Mouse (Mus musculus): ENCODE measurements around the gene Gm9767. TPM values are rescaled to one million over a fixed set of nuclear protein-coding genes. Genes with fewer than 3 reads are reported as not detected.

The Gm9767 gene
- total RNA-seq (2012; rRNA removed) (not detected in 2 replicates), total RNA-seq (2014; rRNA removed) (not detected in 2 replicates), polyA plus RNA-seq (2012; ENCODE audit: insufficient read length, low read depth) (not detected in 2 replicates)

- Histone ChIP-seq H3K4me2 (ENCODE audit: insufficient read depth, low read depth, poor library complexity, severe bottlenecking) (no peak within 1 kb of the TSS), H3K9ac (ENCODE audit: insufficient read depth, low read depth) (no peak within 1 kb of the TSS), H3K27me3 (replicated peaks) (no peaks in the 10 kb centered on the region), H3K79me2 (replicated peaks; ENCODE audit: control insufficient read depth, extremely low read depth, insufficient read depth, poor library complexity, severe bottlenecking) (no peaks in the 10 kb centered on the region), H3K9me3 (replicated peaks; ENCODE audit: low read length) (no peaks in the 10 kb centered on the region), H3K4me3 (replicated peaks in 1 of 3; ENCODE audit: low read depth in 2 of 3, low read length in 2 of 3, poor library complexity in 1 of 3) (no peak within 1 kb of the TSS), H3K36me3 (replicated peaks in 1 of 2; ENCODE audit: control insufficient read depth in 1 of 2, insufficient read depth in 1 of 2, low read length in 1 of 2) (no peaks in the 10 kb centered on the region), H3K4me1 (ENCODE audit: control insufficient read depth in 1 of 2, insufficient read depth in 2 of 2) (no peaks in the 10 kb centered on the region), H3K27ac (ENCODE audit: insufficient read depth, low read depth) (no peak within 1 kb of the TSS)
- TF ChIP-seq MEF2A (IDR thresholded peaks at IDR 0.05; ENCODE audit: borderline replicate concordance, low read depth, low read length) = no peak
- no peak for TF ChIP-seq TCF12 (IDR thresholded peaks at IDR 0.05; ENCODE audit: low read depth, low read length)
- no peak for TF ChIP-seq ZNF384 (IDR thresholded peaks at IDR 0.05; ENCODE audit: low read depth, low read length)
- no peak for TF ChIP-seq UBTF (IDR thresholded peaks at IDR 0.05; ENCODE audit: low read depth, low read length)
- TF ChIP-seq RAD21 (IDR thresholded peaks at IDR 0.05; ENCODE audit: low read depth, low read length) = no peak
- no peak for TF ChIP-seq MYC (IDR thresholded peaks at IDR 0.05; ENCODE audit: low read depth, low read length)
- TF ChIP-seq NELFE (IDR thresholded peaks at IDR 0.05; ENCODE audit: low read depth, low read length) = no peak
- TF ChIP-seq EP300 (IDR thresholded peaks at IDR 0.05; ENCODE audit: low read length) = no peak
- no peak for TF ChIP-seq CTCF (conservative IDR thresholded peaks at IDR 0.05 in 1 of 2, IDR thresholded peaks at IDR 0.05 in 1 of 2; ENCODE audit: low read depth in 2 of 2, low read length in 2 of 2)
- no peak for TF ChIP-seq USF1 (IDR thresholded peaks at IDR 0.05; ENCODE audit: low read depth, low read length)
- TF ChIP-seq NRF1 (IDR thresholded peaks at IDR 0.05; ENCODE audit: low read depth, low read length) = no peak
- no peak for TF ChIP-seq ETS1 (conservative IDR thresholded peaks at IDR 0.05; ENCODE audit: low read depth, low read length)
- no peak for TF ChIP-seq BHLHE40 (IDR thresholded peaks at IDR 0.05; ENCODE audit: low read depth, low read length)
- no peak for TF ChIP-seq ZKSCAN1 (IDR thresholded peaks at IDR 0.05; ENCODE audit: borderline replicate concordance, low read depth, low read length)
- no peak for TF ChIP-seq RCOR1 (conservative IDR thresholded peaks at IDR 0.05; ENCODE audit: low read depth, low read length)
- no peak for TF ChIP-seq POLR2A (IDR thresholded peaks at IDR 0.05; ENCODE audit: low read depth, low read length)
- TF ChIP-seq IRF4 (IDR thresholded peaks at IDR 0.05; ENCODE audit: low read depth, low read length) = no peak
- no peak for TF ChIP-seq KAT2A (IDR thresholded peaks at IDR 0.05; ENCODE audit: insufficient replicate concordance, low read length)
- TF ChIP-seq TBP (conservative IDR thresholded peaks at IDR 0.05; ENCODE audit: low read depth, low read length) = no peak
- dilution Hi-C loops (cut with MboI; ENCODE audit: extremely low pct_ligation_motif_present, extremely low pct_unique_long_range_greater_than_20kb, low sequenced_read_pairs) (no loop called here), in situ Hi-C loops (cut with MboI; ENCODE audit: low pct_ligation_motif_present, low pct_unique_long_range_greater_than_20kb, low sequenced_read_pairs) (no loop called here)
- no peak for DNase-seq (ENCODE audit: extremely low read depth)
Observed at GRCm38 (mm10) chr10:26077671-26078481, at the start of gene Gm9767. Gene Gm9767, plus strand, starts transcription at chr10:26078255.

GRCm38 (mm10) chr10:26034931-26035330 is 43.1 kb upstream of the Gm9767 start:
- peaks cover 0 to 8% of the 10 kb centered on the region in 2 experiments; a peak in 2 of 4 replicates for H3K4me1 ChIP-seq (ENCODE audit: control insufficient read depth in 1 of 2, insufficient read depth in 2 of 2)
- DNase-seq (ENCODE audit: extremely low read depth) = no peak
- in situ Hi-C loops (cut with MboI; ENCODE audit: low pct_ligation_motif_present, low pct_unique_long_range_greater_than_20kb, low sequenced_read_pairs) (no loop called here), dilution Hi-C loops (cut with MboI; ENCODE audit: extremely low pct_ligation_motif_present, extremely low pct_unique_long_range_greater_than_20kb, low sequenced_read_pairs) (no loop called here)
- H3K27me3 ChIP-seq (replicated peaks) = no peaks in the 10 kb centered on the region
- H3K36me3 ChIP-seq (replicated peaks in 1 of 2; ENCODE audit: control insufficient read depth in 1 of 2, insufficient read depth in 1 of 2, low read length in 1 of 2) = no peaks in the 10 kb centered on the region
- no peaks in the 10 kb centered on the region for H3K79me2 ChIP-seq (replicated peaks; ENCODE audit: control insufficient read depth, extremely low read depth, insufficient read depth, poor library complexity, severe bottlenecking)
- no peak overlapping the region for H3K9ac ChIP-seq (ENCODE audit: insufficient read depth, low read depth)
- H3K4me3 ChIP-seq (replicated peaks in 1 of 3; ENCODE audit: low read depth in 2 of 3, low read length in 2 of 3, poor library complexity in 1 of 3) = no peak overlapping the region
- no peak overlapping the region for H3K4me2 ChIP-seq (ENCODE audit: insufficient read depth, low read depth, poor library complexity, severe bottlenecking)
- TF ChIP-seq MEF2A (IDR thresholded peaks at IDR 0.05; ENCODE audit: borderline replicate concordance, low read depth, low read length) (no peak), ZNF384 (IDR thresholded peaks at IDR 0.05; ENCODE audit: low read depth, low read length) (no peak), PAX5 (IDR thresholded peaks at IDR 0.05; ENCODE audit: low read length) (no peak), E2F4 (IDR thresholded peaks at IDR 0.05; ENCODE audit: insufficient replicate concordance, low read depth, low read length) (no peak), MYC (IDR thresholded peaks at IDR 0.05; ENCODE audit: low read depth, low read length) (no peak), KAT2A (IDR thresholded peaks at IDR 0.05; ENCODE audit: insufficient replicate concordance, low read length) (no peak), POLR2A (IDR thresholded peaks at IDR 0.05; ENCODE audit: low read depth, low read length) (no peak), ETS1 (conservative IDR thresholded peaks at IDR 0.05; ENCODE audit: low read depth, low read length) (no peak), RAD21 (IDR thresholded peaks at IDR 0.05; ENCODE audit: low read depth, low read length) (no peak), USF1 (IDR thresholded peaks at IDR 0.05; ENCODE audit: low read depth, low read length) (no peak)
- no peaks in the 10 kb centered on the region for H3K9me3 ChIP-seq (replicated peaks; ENCODE audit: low read length)
- H3K27ac ChIP-seq (ENCODE audit: insufficient read depth, low read depth) = no peak overlapping the region

Data from CH12.LX (cell line).